Mouse (Mus musculus) MEL (cell line): ENCODE data around the gene Dagla. TPM values are rescaled to one million over a fixed set of nuclear protein-coding genes. Genes with fewer than 3 reads are reported as not detected.

Experiments used
- DNase-seq: peaks from one replicate; pipeline ENCODE4 v3.0.0; 2011; ENCODE audit warnings: low read depth, low spot score
- H3K27ac ChIP-seq: 2 replicates; pipeline ENCODE4 v1.5.1; 2012; ENCODE audit warnings: low read depth, mild to moderate bottlenecking, control low read depth, low read length, moderate library complexity; ENCODE audit not compliant: control insufficient read depth
- H3K27me3 ChIP-seq, 2 experiments: fragments of 150-350 bp in 1 of 2; sonication (generic) in 1 of 2; 2 replicates each; pipeline ENCODE4 v1.6.1; 2012; ENCODE audit warnings: low read length in 2 of 2, mild to moderate bottlenecking in 2 of 2, improper control_type of control experiment in 1 of 2, moderate library complexity in 1 of 2; ENCODE audit not compliant: insufficient read depth in 2 of 2, control insufficient read depth in 1 of 2
- H3K36me3 ChIP-seq, 2 experiments: 2 replicates each; pipeline ENCODE4 v1.6.1; 2012 to 2014; ENCODE audit warnings: low read length in 2 of 2, improper control_type of control experiment in 1 of 2, inconsistent platforms in 1 of 2, mild to moderate bottlenecking in 1 of 2; ENCODE audit not compliant: insufficient read depth in 2 of 2, control insufficient read depth in 1 of 2
- H3K4me1 ChIP-seq, 2 experiments: fragments of 150-350 bp in 1 of 2; sonication (generic) in 1 of 2; 2 replicates each; pipeline ENCODE4 v1.6.1; 2012; ENCODE audit warnings: low read length in 2 of 2, improper control_type of control experiment in 1 of 2, mild to moderate bottlenecking in 1 of 2; ENCODE audit not compliant: insufficient read depth in 2 of 2, control insufficient read depth in 1 of 2
- H3K4me3 ChIP-seq, 2 experiments: fragments of 150-350 bp in 1 of 2; sonication (generic) in 1 of 2; 2 replicates each; pipeline ENCODE4 v1.5.1; 2012; ENCODE audit warnings: low read depth in 2 of 2, low read length in 2 of 2, mild to moderate bottlenecking in 2 of 2, moderate library complexity in 2 of 2, control low read depth in 1 of 2, improper control_type of control experiment in 1 of 2; ENCODE audit not compliant: control insufficient read depth in 1 of 2, insufficient read depth in 1 of 2
- H3K79me2 ChIP-seq: 2 replicates; pipeline ENCODE4 v1.6.1; 2012; ENCODE audit warnings: mild to moderate bottlenecking, low read length, moderate library complexity; ENCODE audit not compliant: control insufficient read depth, poor library complexity, insufficient read depth
- H3K9ac ChIP-seq: 2 replicates; pipeline ENCODE4 v1.6.1; 2012; ENCODE audit warnings: low read depth, mild to moderate bottlenecking, control low read depth, low read length, moderate library complexity; ENCODE audit not compliant: control insufficient read depth, poor library complexity, severe bottlenecking
- H3K9me3 ChIP-seq: fragments of 150-350 bp; sonication (generic); replicated peaks from 2 replicates; pipeline ENCODE4 v1.6.1; 2012; ENCODE audit warnings: mild to moderate bottlenecking, low read length, improper control_type of control experiment, moderate library complexity; ENCODE audit not compliant: insufficient read depth
- CHD1 ChIP-seq: IDR thresholded peaks from 2 replicates; pipeline ENCODE4 v1.6.1; 2012; ENCODE audit warnings: low read depth, mild to moderate bottlenecking, inconsistent platforms, low read length, improper control_type of control experiment
- E2F4 ChIP-seq: IDR thresholded peaks from 2 replicates; pipeline ENCODE4 v1.6.1; 2011; ENCODE audit warnings: low read depth, low read length, improper control_type of control experiment, borderline replicate concordance
- ELF1 ChIP-seq: IDR thresholded peaks from 2 replicates; pipeline ENCODE4 v1.6.1; 2014; ENCODE audit warnings: low read depth, mild to moderate bottlenecking, inconsistent platforms, low read length, improper control_type of control experiment, moderate library complexity
- EP300 ChIP-seq, 2 experiments: IDR thresholded peaks; 2 replicates each; pipeline ENCODE4 v1.6.1; 2011; ENCODE audit warnings: improper control_type of control experiment in 2 of 2, low read length in 2 of 2, low read depth in 1 of 2, mild to moderate bottlenecking in 1 of 2
- ETS1 ChIP-seq: IDR thresholded peaks from 2 replicates; pipeline ENCODE4 v1.6.1; 2012; ENCODE audit warnings: low read depth, mild to moderate bottlenecking, inconsistent platforms, low read length, improper control_type of control experiment, moderate library complexity
- GATA1 ChIP-seq: IDR thresholded peaks from 2 replicates; pipeline ENCODE4 v1.6.1; 2011; ENCODE audit warnings: low read depth, low read length, improper control_type of control experiment
- MAX ChIP-seq: IDR thresholded peaks from 2 replicates; pipeline ENCODE4 v1.6.1; 2011; ENCODE audit warnings: low read length, improper control_type of control experiment
- MAZ ChIP-seq: IDR thresholded peaks from 2 replicates; pipeline ENCODE4 v1.6.1; 2012; ENCODE audit warnings: low read depth, mild to moderate bottlenecking, inconsistent platforms, low read length, improper control_type of control experiment
- MXI1 ChIP-seq: IDR thresholded peaks from 2 replicates; pipeline ENCODE4 v1.6.1; 2011; ENCODE audit warnings: mild to moderate bottlenecking, low read depth, low read length, improper control_type of control experiment
- MYC ChIP-seq: IDR thresholded peaks from 2 replicates; pipeline ENCODE4 v1.6.1; 2011; ENCODE audit warnings: low read depth, mild to moderate bottlenecking, low read length, improper control_type of control experiment, moderate library complexity
- NELFE ChIP-seq: IDR thresholded peaks from 2 replicates; pipeline ENCODE4 v1.6.1; 2011; ENCODE audit warnings: low read depth, low read length, improper control_type of control experiment
- NRF1 ChIP-seq: IDR thresholded peaks from 2 replicates; pipeline ENCODE4 v1.6.1; 2014; ENCODE audit warnings: low read depth, mild to moderate bottlenecking, inconsistent platforms, low read length, improper control_type of control experiment, moderate library complexity; ENCODE audit not compliant: poor library complexity, insufficient read depth, severe bottlenecking
- POLR2A ChIP-seq, 2 experiments: IDR thresholded peaks; 2 replicates each; pipeline ENCODE4 v1.6.1; 2011 to 2012; ENCODE audit warnings: low read length in 2 of 2, mild to moderate bottlenecking in 2 of 2, control low read depth in 1 of 2, improper control_type of control experiment in 1 of 2, low read depth in 1 of 2, moderate library complexity in 1 of 2; ENCODE audit not compliant: control insufficient read depth in 1 of 2, insufficient read depth in 1 of 2, poor library complexity in 1 of 2
- POLR2AphosphoS2 ChIP-seq: IDR thresholded peaks from 2 replicates; pipeline ENCODE4 v1.6.1; 2011; ENCODE audit warnings: low read length, improper control_type of control experiment
- POLR2AphosphoS5 ChIP-seq: IDR thresholded peaks from 2 replicates; pipeline ENCODE4 v1.6.1; 2012; ENCODE audit warnings: low read depth, borderline replicate concordance, mild to moderate bottlenecking, inconsistent platforms, low read length, moderate library complexity, mixed read lengths
- SIN3A ChIP-seq: IDR thresholded peaks from 2 replicates; pipeline ENCODE4 v1.6.1; 2012; ENCODE audit warnings: low read length, improper control_type of control experiment, inconsistent platforms
- TAL1 ChIP-seq: IDR thresholded peaks from 2 replicates; pipeline ENCODE4 v1.6.1; 2012; ENCODE audit warnings: mild to moderate bottlenecking, inconsistent platforms, low read length, moderate library complexity, mixed read lengths
- TBP ChIP-seq: IDR thresholded peaks from 2 replicates; pipeline ENCODE4 v1.8.0; 2011; ENCODE audit warnings: low read depth, low read length, improper control_type of control experiment
- TCF12 ChIP-seq: IDR thresholded peaks from 2 replicates; pipeline ENCODE4 v1.6.1; 2014; ENCODE audit warnings: low read depth, mild to moderate bottlenecking, inconsistent platforms, low read length, improper control_type of control experiment, moderate library complexity
- polyA plus RNA-seq, 2 experiments: library from polyadenylated mRNA; stranded (reverse) in 1 of 2; unstranded in 1 of 2; fragments of >175 nt in 1 of 2; fragments of >200 nt in 1 of 2; gene quantifications; 2 replicates each; pipeline versions ENCODE4 v1.2.1 to v1.2.4; 2012; ENCODE audit warnings: low replicate concordance in 2 of 2, low read depth in 1 of 2; ENCODE audit not compliant: insufficient read length in 2 of 2, insufficient read depth in 1 of 2, missing spikeins in 1 of 2
- total RNA-seq: library from RNA; depleted of rRNA; stranded (reverse); fragments of 300-350 nt; gene quantifications from 2 replicates; pipeline ENCODE4 v1.2.3, GENCODE M21; 2012

Dagla gene
- total and polyA plus RNA-seq, 3 experiments = not detected

DNA sequence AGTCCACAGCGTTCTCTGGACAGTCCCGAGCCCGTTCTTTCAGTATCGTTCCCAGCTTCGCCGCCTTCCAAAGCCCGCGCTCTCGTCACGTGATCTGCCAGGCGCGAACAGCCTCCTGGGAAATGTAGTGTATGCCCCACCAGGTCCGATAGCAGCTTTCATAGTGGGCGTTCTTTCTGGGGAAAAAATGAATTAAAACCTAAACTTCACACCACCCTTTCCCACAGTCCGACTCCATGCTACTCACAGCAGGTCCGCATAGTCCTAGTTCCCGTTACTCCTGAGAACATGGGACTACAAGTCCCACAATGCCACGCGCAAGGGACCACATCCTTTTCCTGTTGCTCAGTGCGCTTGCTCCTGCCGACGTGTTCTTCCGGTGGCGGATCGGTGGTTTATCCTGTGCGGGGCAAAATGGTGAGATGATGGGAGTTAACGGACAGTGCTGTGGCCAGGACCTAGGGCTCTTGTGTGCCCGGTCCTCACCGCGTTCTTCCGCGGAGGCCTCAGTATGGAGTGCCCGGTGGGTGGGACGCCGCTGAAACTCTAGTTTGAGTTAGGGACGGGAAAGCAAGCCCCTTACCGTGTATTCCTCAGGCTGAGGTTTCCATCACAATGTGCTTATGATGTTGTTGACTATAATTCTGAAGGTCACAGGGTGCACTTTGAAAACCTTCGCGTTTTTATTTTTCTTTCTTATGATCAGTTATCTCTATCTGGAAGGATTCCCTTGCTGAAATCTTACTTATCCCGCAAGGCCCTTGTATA lies 100.6 kb downstream of the Dagla start, which contains the start of the genes Tmem258 and Fen1 (continued):
- TF ChIP-seq MYC (peak; percentile 60; the same call in 1 of the 2 replicates), NRF1 (peak; percentile 92), TBP (peak; percentile 45)

DNA sequence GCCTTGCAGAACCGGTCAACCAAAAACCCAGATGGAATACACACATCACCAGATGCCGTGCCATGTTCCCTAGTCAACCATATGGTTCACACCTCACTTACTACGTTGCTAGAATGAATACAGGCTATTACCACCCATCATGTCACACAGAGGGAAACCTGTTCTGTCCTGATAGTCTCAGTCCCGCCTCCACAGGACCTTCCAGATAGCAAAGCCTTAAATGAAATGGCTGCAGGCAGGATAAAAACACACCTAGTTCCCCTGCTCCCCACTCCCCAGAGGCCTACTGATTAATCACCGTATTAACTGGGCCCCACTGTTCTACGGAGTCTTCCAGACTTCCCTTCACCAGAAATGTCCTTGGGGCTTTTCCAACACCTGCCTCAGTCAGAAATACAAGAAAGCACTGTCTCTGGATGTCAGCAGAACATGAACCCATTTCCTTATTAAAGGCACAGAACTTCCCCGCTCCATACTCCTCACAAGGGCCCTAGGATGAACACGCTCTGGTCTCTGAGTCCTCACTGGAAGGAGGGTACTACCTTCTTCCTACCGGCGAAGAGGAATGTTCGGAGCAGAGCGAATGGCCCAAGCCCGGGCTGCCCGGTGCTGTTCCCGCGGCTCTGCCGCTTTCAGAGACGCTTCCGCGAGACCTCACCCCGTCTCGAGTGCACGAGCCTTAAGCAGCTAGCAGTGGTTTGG lies 101.4 kb downstream of the Dagla start:
- Histone ChIP-seq H3K36me3 (peaks cover 4 to 16% of the 10 kb centered on the region in 2 experiments), H3K4me1 (peaks cover 0 to 11% of the 10 kb centered on the region in 2 experiments; a peak in 2 of 4 replicates), H3K9ac (peak overlapping the region; percentile 90), H3K27me3 (no peaks in the 10 kb centered on the region), H3K9me3 (no peaks in the 10 kb centered on the region)
- peak; percentile 85 for DNase-seq
- TF ChIP-seq MAX (peak; percentile 55), EP300 (IDR thresholded peaks at IDR 0.05; ENCODE audit: low read depth in 1 of 2, low read length in 2 of 2) (peak; percentile 59 to 70), MAZ (0 out of 2 replicates have a peak, but pooled peaks have one; percentile 28), MXI1 (peak; percentile 65), TCF12 (peak; percentile 78; the same call in 1 of the 2 replicates), GATA1 (peak; percentile 32; the same call in 1 of the 2 replicates), TBP (peak; percentile 60; the same call in 1 of the 2 replicates), POLR2AphosphoS2 (peak; percentile 39; the same call in 1 of the 2 replicates), NELFE (no peak; the same call in none of the 2 replicates), CHD1 (peak; percentile 77; the same call in 1 of the 2 replicates), POLR2A (IDR thresholded peaks at IDR 0.05; ENCODE audit: control insufficient read depth in 1 of 2, insufficient read depth in 1 of 2, low read depth in 1 of 2, low read length in 2 of 2, poor library complexity in 1 of 2) (peak in 1 of 2 experiments; percentile 50; a peak in 3 of 4 replicates), TAL1 (peak; percentile 90), E2F4 (no peak), SIN3A (peak; percentile 33; the same call in 1 of the 2 replicates), ETS1 (peak; percentile 53; the same call in 1 of the 2 replicates), POLR2AphosphoS5 (no peak), ELF1 (no peak)
- TF ChIP-seq, all 39 proteins: peak for 13
- Histone ChIP-seq H3K79me2 (peaks cover 41% of the 10 kb centered on the region), H3K4me3 (peak overlapping the region; percentile 79 to 95), H3K27ac (peak overlapping the region; percentile 95)
